Mouse (Mus musculus) MEL (cell line): ENCODE measurements around the gene Mmp15. TPM values are rescaled to one million over a fixed set of nuclear protein-coding genes. Genes with fewer than 3 reads are reported as not detected.

Source experiments
- DNase-seq: peaks from one replicate; pipeline ENCODE4 v3.0.0; 2011; ENCODE audit warnings: low read depth, low spot score
- H3K27ac ChIP-seq: 2 replicates; pipeline ENCODE4 v1.5.1; 2012; ENCODE audit warnings: low read depth, mild to moderate bottlenecking, control low read depth, low read length, moderate library complexity; ENCODE audit not compliant: control insufficient read depth
- H3K27me3 ChIP-seq, 2 experiments: fragments of 150-350 bp in 1 of 2; sonication (generic) in 1 of 2; 2 replicates each; pipeline ENCODE4 v1.6.1; 2012; ENCODE audit warnings: low read length in 2 of 2, mild to moderate bottlenecking in 2 of 2, improper control_type of control experiment in 1 of 2, moderate library complexity in 1 of 2; ENCODE audit not compliant: insufficient read depth in 2 of 2, control insufficient read depth in 1 of 2
- H3K36me3 ChIP-seq, 2 experiments: 2 replicates each; pipeline ENCODE4 v1.6.1; 2012 to 2014; ENCODE audit warnings: low read length in 2 of 2, improper control_type of control experiment in 1 of 2, inconsistent platforms in 1 of 2, mild to moderate bottlenecking in 1 of 2; ENCODE audit not compliant: insufficient read depth in 2 of 2, control insufficient read depth in 1 of 2
- H3K4me1 ChIP-seq, 2 experiments: fragments of 150-350 bp in 1 of 2; sonication (generic) in 1 of 2; 2 replicates each; pipeline ENCODE4 v1.6.1; 2012; ENCODE audit warnings: low read length in 2 of 2, improper control_type of control experiment in 1 of 2, mild to moderate bottlenecking in 1 of 2; ENCODE audit not compliant: insufficient read depth in 2 of 2, control insufficient read depth in 1 of 2
- H3K4me3 ChIP-seq, 2 experiments: fragments of 150-350 bp in 1 of 2; sonication (generic) in 1 of 2; 2 replicates each; pipeline ENCODE4 v1.5.1; 2012; ENCODE audit warnings: low read depth in 2 of 2, low read length in 2 of 2, mild to moderate bottlenecking in 2 of 2, moderate library complexity in 2 of 2, control low read depth in 1 of 2, improper control_type of control experiment in 1 of 2; ENCODE audit not compliant: control insufficient read depth in 1 of 2, insufficient read depth in 1 of 2
- H3K79me2 ChIP-seq: 2 replicates; pipeline ENCODE4 v1.6.1; 2012; ENCODE audit warnings: mild to moderate bottlenecking, low read length, moderate library complexity; ENCODE audit not compliant: control insufficient read depth, poor library complexity, insufficient read depth
- H3K9ac ChIP-seq: 2 replicates; pipeline ENCODE4 v1.6.1; 2012; ENCODE audit warnings: low read depth, mild to moderate bottlenecking, control low read depth, low read length, moderate library complexity; ENCODE audit not compliant: control insufficient read depth, poor library complexity, severe bottlenecking
- H3K9me3 ChIP-seq: fragments of 150-350 bp; sonication (generic); replicated peaks from 2 replicates; pipeline ENCODE4 v1.6.1; 2012; ENCODE audit warnings: mild to moderate bottlenecking, low read length, improper control_type of control experiment, moderate library complexity; ENCODE audit not compliant: insufficient read depth
- BHLHE40 ChIP-seq: IDR thresholded peaks from 2 replicates; pipeline ENCODE4 v1.6.1; 2012; ENCODE audit warnings: low read depth, mild to moderate bottlenecking, inconsistent platforms, low read length, improper control_type of control experiment, borderline replicate concordance
- CHD2 ChIP-seq: IDR thresholded peaks from 2 replicates; pipeline ENCODE4 v1.6.1; 2011; ENCODE audit warnings: low read length, improper control_type of control experiment
- ELF1 ChIP-seq: IDR thresholded peaks from 2 replicates; pipeline ENCODE4 v1.6.1; 2014; ENCODE audit warnings: low read depth, mild to moderate bottlenecking, inconsistent platforms, low read length, improper control_type of control experiment, moderate library complexity
- GABPA ChIP-seq: IDR thresholded peaks from 2 replicates; pipeline ENCODE4 v1.6.1; 2012; ENCODE audit warnings: low read depth, mild to moderate bottlenecking, inconsistent platforms, low read length, improper control_type of control experiment, moderate library complexity
- HCFC1 ChIP-seq: IDR thresholded peaks from 2 replicates; pipeline ENCODE4 v1.6.1; 2012; ENCODE audit warnings: low read depth, mild to moderate bottlenecking, inconsistent platforms, low read length, improper control_type of control experiment, moderate library complexity
- JUND ChIP-seq: IDR thresholded peaks from 2 replicates; pipeline ENCODE4 v1.6.1; 2011; ENCODE audit warnings: low read depth, mild to moderate bottlenecking, improper control_type of control experiment, low read length
- KAT2A ChIP-seq: conservative IDR thresholded peaks from 2 replicates; pipeline ENCODE4 v1.6.1; 2012; ENCODE audit warnings: low read depth, low read length, improper control_type of control experiment, inconsistent platforms
- MAFK ChIP-seq: IDR thresholded peaks from 2 replicates; pipeline ENCODE4 v1.6.1; 2011; ENCODE audit warnings: low read depth, mild to moderate bottlenecking, low read length, improper control_type of control experiment, borderline replicate concordance
- MAZ ChIP-seq: IDR thresholded peaks from 2 replicates; pipeline ENCODE4 v1.6.1; 2012; ENCODE audit warnings: low read depth, mild to moderate bottlenecking, inconsistent platforms, low read length, improper control_type of control experiment
- MEF2A ChIP-seq: IDR thresholded peaks from 2 replicates; pipeline ENCODE4 v1.6.1; 2014; ENCODE audit warnings: low read depth, mild to moderate bottlenecking, inconsistent platforms, low read length, improper control_type of control experiment; ENCODE audit not compliant: poor library complexity, insufficient replicate concordance, severe bottlenecking; ENCODE audit errors: extremely low read depth
- MXI1 ChIP-seq: IDR thresholded peaks from 2 replicates; pipeline ENCODE4 v1.6.1; 2011; ENCODE audit warnings: mild to moderate bottlenecking, low read depth, low read length, improper control_type of control experiment
- MYB ChIP-seq: IDR thresholded peaks from 2 replicates; pipeline ENCODE4 v1.6.1; 2011; ENCODE audit warnings: mild to moderate bottlenecking, low read depth, low read length, improper control_type of control experiment
- MYC ChIP-seq: IDR thresholded peaks from 2 replicates; pipeline ENCODE4 v1.6.1; 2011; ENCODE audit warnings: low read depth, mild to moderate bottlenecking, low read length, improper control_type of control experiment, moderate library complexity
- NRF1 ChIP-seq: IDR thresholded peaks from 2 replicates; pipeline ENCODE4 v1.6.1; 2014; ENCODE audit warnings: low read depth, mild to moderate bottlenecking, inconsistent platforms, low read length, improper control_type of control experiment, moderate library complexity; ENCODE audit not compliant: poor library complexity, insufficient read depth, severe bottlenecking
- POLR2AphosphoS2 ChIP-seq: IDR thresholded peaks from 2 replicates; pipeline ENCODE4 v1.6.1; 2011; ENCODE audit warnings: low read length, improper control_type of control experiment
- POLR2AphosphoS5 ChIP-seq: IDR thresholded peaks from 2 replicates; pipeline ENCODE4 v1.6.1; 2012; ENCODE audit warnings: low read depth, borderline replicate concordance, mild to moderate bottlenecking, inconsistent platforms, low read length, moderate library complexity, mixed read lengths
- RAD21 ChIP-seq: IDR thresholded peaks from 2 replicates; pipeline ENCODE4 v1.6.1; 2011; ENCODE audit warnings: mild to moderate bottlenecking, low read depth, low read length, improper control_type of control experiment
- SIN3A ChIP-seq: IDR thresholded peaks from 2 replicates; pipeline ENCODE4 v1.6.1; 2012; ENCODE audit warnings: low read length, improper control_type of control experiment, inconsistent platforms
- TAL1 ChIP-seq: IDR thresholded peaks from 2 replicates; pipeline ENCODE4 v1.6.1; 2012; ENCODE audit warnings: mild to moderate bottlenecking, inconsistent platforms, low read length, moderate library complexity, mixed read lengths
- TBP ChIP-seq: IDR thresholded peaks from 2 replicates; pipeline ENCODE4 v1.8.0; 2011; ENCODE audit warnings: low read depth, low read length, improper control_type of control experiment
- USF1 ChIP-seq: IDR thresholded peaks from 2 replicates; pipeline ENCODE4 v1.6.1; 2014; ENCODE audit warnings: low read depth, mild to moderate bottlenecking, inconsistent platforms, low read length, improper control_type of control experiment, moderate library complexity
- USF2 ChIP-seq, 2 experiments: IDR thresholded peaks; 2 replicates each; pipeline ENCODE4 v1.6.1; 2011 to 2012; ENCODE audit warnings: improper control_type of control experiment in 2 of 2, low read length in 2 of 2, borderline replicate concordance in 1 of 2, inconsistent platforms in 1 of 2, low read depth in 1 of 2, mild to moderate bottlenecking in 1 of 2; ENCODE audit not compliant: insufficient read depth in 1 of 2
- ZC3H11A ChIP-seq: IDR thresholded peaks from 2 replicates; pipeline ENCODE4 v1.6.1; 2012; ENCODE audit warnings: low read depth, mild to moderate bottlenecking, inconsistent platforms, low read length, improper control_type of control experiment
- polyA plus RNA-seq, 2 experiments: library from polyadenylated mRNA; stranded (reverse) in 1 of 2; unstranded in 1 of 2; fragments of >175 nt in 1 of 2; fragments of >200 nt in 1 of 2; gene quantifications; 2 replicates each; pipeline versions ENCODE4 v1.2.1 to v1.2.4; 2012; ENCODE audit warnings: low replicate concordance in 2 of 2, low read depth in 1 of 2; ENCODE audit not compliant: insufficient read length in 2 of 2, insufficient read depth in 1 of 2, missing spikeins in 1 of 2
- total RNA-seq: library from RNA; depleted of rRNA; stranded (reverse); fragments of 300-350 nt; gene quantifications from 2 replicates; pipeline ENCODE4 v1.2.3, GENCODE M21; 2012

The Mmp15 gene
- total and polyA plus RNA-seq, 3 experiments, result 0.01 TPM; not detected in 2

GRCm38 (mm10) chr8:95315350-95315749, 36.7 kb upstream of the Mmp15 start:
- no peaks in the 10 kb centered on the region for H3K4me1 ChIP-seq
- H3K36me3 ChIP-seq, result no peaks in the 10 kb centered on the region
- H3K9ac ChIP-seq, result no peak overlapping the region
- H3K4me3 ChIP-seq, result no peak overlapping the region
- no peaks in the 10 kb centered on the region for H3K79me2 ChIP-seq
- no peak for DNase-seq
- H3K9me3 ChIP-seq, result no peaks in the 10 kb centered on the region
- peaks cover 2% of the 10 kb centered on the region in 2 experiments; a peak in 3 of 4 replicates for H3K27me3 ChIP-seq
- no peak for TF ChIP-seq MAFK
- no peak for TF ChIP-seq MAZ
- no peak for TF ChIP-seq ZC3H11A
- no peak for TF ChIP-seq HCFC1
- TF ChIP-seq RAD21, result no peak
- no peak for TF ChIP-seq POLR2AphosphoS5
- no peak for TF ChIP-seq MYC
- H3K27ac ChIP-seq, result no peak overlapping the region

GRCm38 (mm10) chr8:95320224-95321139, 31.6 kb upstream of the Mmp15 start:
- Histone ChIP-seq H3K9ac (no peak overlapping the region), H3K27me3 (peaks cover 0 to 2% of the 10 kb centered on the region in 2 experiments; a peak in 3 of 4 replicates), H3K27ac (no peak overlapping the region), H3K4me3 (no peak overlapping the region), H3K9me3 (no peaks in the 10 kb centered on the region), H3K4me1 (no peaks in the 10 kb centered on the region), H3K79me2 (no peaks in the 10 kb centered on the region), H3K36me3 (no peaks in the 10 kb centered on the region)
- DNase-seq, result no peak
- no peak for TF ChIP-seq GABPA
- no peak for TF ChIP-seq NRF1
- TF ChIP-seq JUND, result no peak
- TF ChIP-seq MEF2A, result no peak
- no peak for TF ChIP-seq MAFK
- no peak for TF ChIP-seq MXI1
- TF ChIP-seq HCFC1, result no peak

DNA sequence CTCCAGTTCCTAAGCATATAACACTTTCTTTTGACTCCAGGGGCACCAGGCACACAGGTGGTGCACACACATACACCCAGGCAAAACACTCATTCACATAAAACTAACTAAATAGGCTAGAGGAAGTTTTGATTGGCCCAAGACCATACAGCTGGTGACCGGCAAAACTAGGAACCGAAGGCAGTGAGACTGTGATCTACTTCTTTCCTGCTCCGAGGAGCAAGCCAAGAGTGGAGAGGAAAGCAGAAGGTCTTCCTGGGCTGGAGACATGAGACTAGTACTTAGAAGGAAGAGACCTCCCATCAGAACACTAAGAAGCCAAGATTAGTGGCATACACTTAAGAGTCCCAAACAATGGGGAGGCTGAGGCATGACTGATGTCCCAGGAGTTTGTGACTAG, 28.9 kb upstream of the Mmp15 start:
- H3K36me3 ChIP-seq, result no peaks in the 10 kb centered on the region
- H3K9ac ChIP-seq, result no peak overlapping the region
- H3K4me3 ChIP-seq, result no peak overlapping the region
- no peaks in the 10 kb centered on the region for H3K79me2 ChIP-seq
- no peak overlapping the region for H3K27ac ChIP-seq
- no peaks in the 10 kb centered on the region for H3K4me1 ChIP-seq
- no peak for DNase-seq
- H3K9me3 ChIP-seq, result no peaks in the 10 kb centered on the region
- H3K27me3 ChIP-seq, result peaks cover 0 to under 1% of the 10 kb centered on the region in 2 experiments; a peak in 3 of 4 replicates
- TF ChIP-seq SIN3A, result no peak
- TF ChIP-seq HCFC1, result no peak
- TF ChIP-seq TBP, result no peak
- no peak for TF ChIP-seq CHD2
- TF ChIP-seq RAD21, result no peak
- no peak for TF ChIP-seq TAL1
- no peak for TF ChIP-seq POLR2AphosphoS5
- no peak for TF ChIP-seq MYB
- no peak for TF ChIP-seq USF1
- no peak for TF ChIP-seq MYC
- no peak for TF ChIP-seq MAZ
- no peak for TF ChIP-seq BHLHE40
- TF ChIP-seq KAT2A, result no peak
- no peak for TF ChIP-seq ELF1
- no peak for TF ChIP-seq GABPA
- no peak for TF ChIP-seq USF2 (IDR thresholded peaks at IDR 0.05; ENCODE audit: borderline replicate concordance in 1 of 2, insufficient read depth in 1 of 2, low read depth in 1 of 2, low read length in 2 of 2)
- TF ChIP-seq POLR2AphosphoS2, result no peak
